Mouse (Mus musculus) bone marrow, adult 2 months (tissue): ENCODE measurements around the gene Olfr378. TPM values are rescaled to one million over a fixed set of nuclear protein-coding genes. Genes with fewer than 3 reads are reported as not detected.

Source experiments
- H3K27ac ChIP-seq: fragments of 200-500 bp; 2 replicates; pipeline ENCODE4 v1.5.1; 2012; ENCODE audit warnings: low read depth, mild to moderate bottlenecking, control low read depth, inconsistent platforms, low read length; ENCODE audit not compliant: control insufficient read depth, poor library complexity, insufficient read depth
- H3K4me1 ChIP-seq: fragments of 200-500 bp; 2 replicates; pipeline ENCODE4 v1.6.1; 2011; ENCODE audit warnings: low read length; ENCODE audit not compliant: control insufficient read depth, insufficient read depth
- H3K4me3 ChIP-seq: fragments of 200-500 bp; replicated peaks from 2 replicates; pipeline ENCODE3; 2011; ENCODE audit warnings: mild to moderate bottlenecking, low read depth, low read length, control low read depth; ENCODE audit not compliant: control insufficient read depth
- CTCF ChIP-seq: fragments of 200-500 bp; IDR thresholded peaks from 2 replicates; pipeline ENCODE4 v1.5.1; 2011; ENCODE audit warnings: low read length, control low read depth; ENCODE audit not compliant: control insufficient read depth, insufficient read depth
- POLR2A ChIP-seq: fragments of 200-500 bp; IDR thresholded peaks from 2 replicates; pipeline ENCODE4 v1.6.1; 2011; ENCODE audit warnings: low read depth, mild to moderate bottlenecking, control low read depth, low read length, borderline replicate concordance; ENCODE audit not compliant: control insufficient read depth
- WGBS: fragments of 180-500 bp; shearing (Covaris S2); methylation state at CpG from one replicate; pipeline ENCODE4 v1.1.7; 2018; 5-methylcytosine and 5-hydroxymethylcytosine counted together
- polyA plus RNA-seq: library from polyadenylated mRNA; stranded (reverse); fragments of >200 nt; gene quantifications from 2 replicates; pipeline ENCODE4 v1.2.4, GENCODE M21; 2011; ENCODE audit warnings: low replicate concordance; ENCODE audit not compliant: missing spikeins, insufficient read depth, insufficient read length

Gene Olfr378
- polyA plus RNA-seq = not detected in 2 replicates

GRCm38 (mm10) chr11:73428377-73428776 lies at the start of gene Olfr378:
Olfr378 (minus strand) TSS chr11:73428477.
- WGBS = 81% methylated on average over 1 of the region's 1 CpGs
- Histone ChIP-seq H3K4me1 (no peaks in the 10 kb centered on the region), H3K4me3 (no peak within 1 kb of the TSS), H3K27ac (no peak within 1 kb of the TSS)
- no peak for TF ChIP-seq POLR2A
- no peak for TF ChIP-seq CTCF

- no peaks in the 10 kb centered on the region for H3K4me1 ChIP-seq
- H3K4me3 ChIP-seq = no peak within 1 kb of the TSS
- H3K27ac ChIP-seq = no peak within 1 kb of the TSS
- 84% methylated on average over 1 of the region's 1 CpGs for WGBS
- no peak for TF ChIP-seq POLR2A
- TF ChIP-seq CTCF = no peak
Observed at GRCm38 (mm10) chr11:73457408-73457807, 29.1 kb upstream of the Olfr378 start, which contains the start of gene Olfr380. Olfr380 (minus strand) TSS chr11:73457508.

- no peak within 1 kb of the TSS for H3K4me3 ChIP-seq
- TF ChIP-seq CTCF (no peak), POLR2A (no peak)
Observed at GRCm38 (mm10) chr11:73399514-73399913, 28.8 kb downstream of the Olfr378 start, which contains the start of gene Olfr1. Olfr1 (minus strand) TSS chr11:73399614.

GRCm38 (mm10) chr11:73395374-73395773 lies 32.9 kb downstream of the Olfr378 start:
- TF ChIP-seq CTCF (no peak), POLR2A (no peak)

More at GRCm38 (mm10) chr11:73399514-73399913, 28.8 kb downstream of the Olfr378 start, which contains the start of gene Olfr1:
- Histone ChIP-seq H3K27ac (no peak within 1 kb of the TSS), H3K4me1 (no peaks in the 10 kb centered on the region)

More at GRCm38 (mm10) chr11:73395374-73395773, 32.9 kb downstream of the Olfr378 start:
- H3K4me3 ChIP-seq = no peak overlapping the region
- 60% methylated on average over 4 of the region's 4 CpGs for whole genome bisulfite sequencing
- no peaks in the 10 kb centered on the region for H3K4me1 ChIP-seq
- no peak overlapping the region for H3K27ac ChIP-seq

Other genes with a start within 250 kb of the Olfr378 start
- 9.3 and 10.2 TPM in 2 replicates for gene Ctns, start 229.4 kb downstream of the Olfr378 start, polyA plus RNA-seq
- gene Shpk, start 229.0 kb downstream of the Olfr378 start, polyA plus RNA-seq = 0.81 and 1.4 TPM in 2 replicates
- gene Trpv1, start 194.2 kb downstream of the Olfr378 start, polyA plus RNA-seq = not detected in 2 replicates
- not detected in 2 replicates for gene Trpv3, start 161.1 kb downstream of the Olfr378 start, polyA plus RNA-seq
- gene Aspa, start 98.9 kb downstream of the Olfr378 start, polyA plus RNA-seq = 1.7 and 2.0 TPM in 2 replicates
- not detected in 2 replicates for gene Gm49340, start 98.7 kb downstream of the Olfr378 start, polyA plus RNA-seq
- gene Spata22, start 98.7 kb downstream of the Olfr378 start, polyA plus RNA-seq = not detected in 2 replicates
- not detected in 2 replicates for gene Olfr20, start 77.7 kb downstream of the Olfr378 start, polyA plus RNA-seq
- gene Olfr376, start 57.2 kb downstream of the Olfr378 start, polyA plus RNA-seq = not detected in 2 replicates
- not detected in 2 replicates for gene Olfr1, start 28.9 kb downstream of the Olfr378 start, polyA plus RNA-seq
- not detected in 2 replicates for gene Olfr380, start 29.0 kb upstream of the Olfr378 start, polyA plus RNA-seq
- 0.36 TPM in 1 of 2 replicates, not detected in the other for gene Olfr381, start 63.1 kb upstream of the Olfr378 start, polyA plus RNA-seq
- gene Olfr382, start 88.7 kb upstream of the Olfr378 start, polyA plus RNA-seq = not detected in 2 replicates
- gene Olfr385, start 164.5 kb upstream of the Olfr378 start, polyA plus RNA-seq = not detected in 2 replicates
- gene Olfr384, start 170.1 kb upstream of the Olfr378 start, polyA plus RNA-seq = not detected in 2 replicates